Mouse (Mus musculus) common myeloid progenitor, adult 5-6 weeks (primary cell): ENCODE measurements around the gene Dock4. TPM values are rescaled to one million over a fixed set of nuclear protein-coding genes. Genes with fewer than 3 reads are reported as not detected.

Experiments used
- ATAC-seq: replicated peaks from 2 replicates; pipeline ENCODE4 v1.8.0; 2016; ENCODE audit warnings: low read depth, mild to moderate bottlenecking, moderate TSS enrichment, inconsistent platforms; ENCODE audit not compliant: poor library complexity, severe bottlenecking
- total RNA-seq: library from RNA; stranded (forward); fragments of 200-1000, 187-1606 nt; gene quantifications from 2 replicates; pipeline ENCODE4 v1.2.3, GENCODE M21; 2017

The Dock4 gene
- total RNA-seq, 1 experiment from 2014 or later, result 1.1 TPM

DNA sequence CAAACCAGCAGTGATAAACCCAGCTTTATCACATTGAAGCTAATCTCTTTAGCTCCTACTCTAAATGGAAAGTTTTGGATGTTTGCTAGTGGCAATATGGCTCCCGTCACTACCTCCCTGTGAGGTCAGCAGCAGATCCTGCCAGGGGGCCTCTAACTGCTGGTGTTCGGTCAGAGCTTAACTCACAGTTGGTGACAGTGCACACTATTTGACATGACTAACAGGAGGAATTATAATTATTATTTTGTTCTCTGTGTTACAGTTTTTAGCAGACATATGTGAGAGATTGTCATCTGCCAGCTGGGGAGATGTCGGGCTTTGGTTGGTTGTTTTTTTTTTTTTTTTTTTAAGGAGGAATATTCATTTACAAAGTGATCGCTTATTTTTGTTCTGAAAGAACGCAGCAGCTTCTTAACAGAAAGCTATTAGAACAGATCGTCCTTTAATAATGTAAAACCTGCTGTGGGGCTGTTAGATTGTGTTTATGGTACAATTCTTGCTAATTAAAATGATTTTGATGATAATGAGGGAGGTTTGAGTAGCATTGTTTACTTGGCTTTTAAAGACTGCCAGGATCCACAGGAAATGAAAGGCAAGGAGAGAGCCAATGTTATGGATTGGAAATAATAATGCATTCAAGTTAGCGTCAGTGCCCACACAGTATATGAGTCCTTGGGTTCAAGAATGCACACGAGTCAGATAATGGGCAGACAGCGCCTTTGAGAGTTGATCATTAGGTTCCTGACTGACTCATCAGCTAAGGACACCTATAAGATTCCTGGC, 352.0 kb downstream of the Dock4 start:
- ATAC-seq, result peak; percentile 14; the same call in 1 of the 2 replicates

DNA sequence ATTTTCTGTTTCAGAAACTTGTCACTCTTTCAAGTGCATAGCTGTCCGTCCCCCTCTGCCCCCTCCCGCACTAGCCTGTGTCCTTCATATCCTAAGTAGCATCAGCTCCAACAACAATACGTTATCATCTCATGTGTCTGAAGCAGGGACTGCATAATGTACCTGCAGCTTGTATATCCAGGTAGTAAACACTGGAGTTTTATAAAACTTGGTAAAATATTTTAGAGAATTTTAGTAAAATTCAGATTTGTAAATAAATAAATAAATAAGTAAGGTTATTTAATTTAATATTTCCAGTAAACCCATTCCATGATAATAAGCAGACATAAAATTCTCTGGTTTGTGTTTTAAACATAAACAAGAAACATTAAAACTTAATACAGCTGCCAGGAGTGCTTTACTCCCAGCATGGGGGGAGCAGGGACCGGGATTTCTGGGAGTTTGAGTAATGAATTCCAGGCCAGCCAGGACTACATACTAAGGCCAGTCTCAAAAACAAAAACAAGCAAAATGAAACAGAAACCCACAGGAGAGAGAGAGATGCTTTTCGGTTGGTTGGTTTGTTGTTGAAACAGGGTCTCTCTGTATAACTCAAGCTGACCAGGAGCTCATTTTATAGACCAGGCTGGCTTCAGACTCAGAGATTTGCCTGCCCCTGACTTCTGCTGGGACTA, 352.7 kb downstream of the Dock4 start:
- ATAC-seq, result no peak

- no peak for ATAC-seq
Measured at GRCm38 (mm10) chr12:40801456-40801855, 355.7 kb downstream of the Dock4 start.

DNA sequence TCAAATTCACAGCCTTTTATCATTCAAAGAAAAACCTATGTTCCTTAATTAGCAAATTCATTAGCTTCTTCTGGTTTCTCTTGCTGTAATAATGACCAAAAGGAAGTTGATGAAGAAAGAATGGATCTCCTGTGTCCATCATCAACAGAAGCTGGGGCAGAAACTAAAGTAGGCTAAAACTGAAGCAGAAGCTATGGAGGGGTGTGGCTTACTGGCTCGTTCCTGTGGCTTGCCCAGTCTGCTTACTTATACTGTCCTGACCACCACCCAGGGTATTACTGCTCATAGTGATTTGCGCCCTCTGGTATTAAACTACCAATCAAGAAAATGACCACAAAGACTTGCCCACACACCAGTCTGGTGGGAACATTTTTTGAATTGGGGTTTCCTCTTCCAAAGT, 359.5 kb downstream of the Dock4 start:
- ATAC-seq, result no peak

- no peak for ATAC-seq
Measured at GRCm38 (mm10) chr12:40807916-40808315, 362.2 kb downstream of the Dock4 start.

DNA sequence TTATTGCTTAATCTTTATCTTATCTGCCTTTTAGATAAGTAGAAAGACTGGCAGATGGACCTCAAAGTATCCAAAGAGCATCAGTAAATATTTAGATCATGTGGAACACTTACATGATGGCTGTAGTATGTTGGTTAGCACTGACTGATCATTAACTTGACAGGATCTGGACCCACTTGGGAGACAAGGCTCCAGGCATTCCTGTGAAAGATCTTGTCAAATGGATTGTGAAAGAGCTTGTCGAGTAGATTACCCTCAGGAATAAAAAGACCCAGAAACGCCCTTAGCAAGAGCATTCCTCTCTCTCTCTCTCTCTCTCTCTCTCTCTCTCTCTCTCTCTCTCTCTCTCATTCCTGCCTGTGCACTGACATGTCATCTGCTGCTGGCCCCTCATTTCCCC, 367.7 kb downstream of the Dock4 start:
- no peak for ATAC-seq

GRCm38 (mm10) chr12:40814659-40815363, 369.1 kb downstream of the Dock4 start:
- no peak for ATAC-seq

- no peak for ATAC-seq
Measured at GRCm38 (mm10) chr12:40818046-40818708, 372.4 kb downstream of the Dock4 start.

GRCm38 (mm10) chr12:40823631-40824030, 377.9 kb downstream of the Dock4 start:
- ATAC-seq, result no peak

DNA sequence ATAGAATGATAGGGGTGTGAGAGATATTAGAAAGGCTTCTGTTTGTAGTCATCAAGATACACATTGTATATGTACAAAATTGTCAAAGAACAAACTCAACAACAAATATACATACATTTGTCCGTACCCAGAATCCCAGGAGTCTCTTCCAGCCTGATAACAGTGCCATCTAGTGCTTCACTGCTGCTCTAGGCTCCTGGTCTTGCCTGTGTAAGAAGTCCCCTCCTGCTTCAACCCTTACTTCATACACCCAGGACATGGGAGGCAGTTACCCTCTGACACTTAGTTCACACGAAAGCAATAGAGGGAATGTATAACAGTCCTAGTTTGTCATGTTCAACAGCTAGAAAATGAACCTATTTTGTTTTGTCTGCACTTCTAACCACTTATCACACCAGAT, 378.5 kb downstream of the Dock4 start:
- no peak for ATAC-seq

DNA sequence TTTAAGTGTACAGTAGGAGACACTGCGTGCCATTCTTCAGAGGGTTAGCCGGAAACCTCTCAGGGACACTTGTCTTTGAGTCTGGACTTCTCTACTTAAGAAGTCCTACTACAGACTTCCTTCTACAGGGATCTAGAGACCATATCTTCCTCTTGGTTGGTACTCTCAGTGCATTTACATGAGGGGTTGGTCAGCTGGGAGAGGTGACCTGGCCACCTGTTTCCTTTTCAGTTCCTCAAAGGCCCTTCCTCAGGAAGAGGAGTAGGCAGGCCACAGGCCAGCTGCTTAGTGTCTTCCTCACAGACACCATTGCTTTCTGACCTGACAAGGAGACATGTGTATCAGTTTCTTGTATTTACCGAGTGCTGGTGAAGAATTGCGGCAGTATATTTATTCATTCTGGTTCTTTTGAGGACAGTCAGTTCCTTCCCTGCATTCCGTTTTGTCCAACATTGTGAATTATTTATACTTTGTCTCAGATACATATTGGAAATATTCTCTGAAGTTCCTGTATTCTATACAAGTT, 380.2 kb downstream of the Dock4 start:
- no peak for ATAC-seq

DNA sequence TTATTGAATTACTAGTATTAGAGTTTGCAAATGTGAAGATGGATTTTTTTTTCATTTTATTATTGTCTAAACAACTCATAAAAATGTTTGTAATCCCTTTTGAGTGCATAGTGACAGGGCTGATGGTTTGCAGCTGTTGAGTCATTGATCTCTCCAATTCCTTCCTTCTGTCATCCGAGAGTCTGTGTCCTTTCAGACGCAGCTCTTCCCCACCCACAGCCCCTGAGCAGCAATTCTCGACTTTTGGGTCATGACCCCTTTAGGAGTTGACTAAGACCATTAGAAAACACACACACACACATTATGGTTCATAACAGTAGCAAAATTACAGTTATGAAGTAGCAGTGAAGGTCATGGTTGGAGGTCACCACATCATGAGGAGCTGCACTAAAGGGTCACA, 380.7 kb downstream of the Dock4 start:
- no peak for ATAC-seq

DNA sequence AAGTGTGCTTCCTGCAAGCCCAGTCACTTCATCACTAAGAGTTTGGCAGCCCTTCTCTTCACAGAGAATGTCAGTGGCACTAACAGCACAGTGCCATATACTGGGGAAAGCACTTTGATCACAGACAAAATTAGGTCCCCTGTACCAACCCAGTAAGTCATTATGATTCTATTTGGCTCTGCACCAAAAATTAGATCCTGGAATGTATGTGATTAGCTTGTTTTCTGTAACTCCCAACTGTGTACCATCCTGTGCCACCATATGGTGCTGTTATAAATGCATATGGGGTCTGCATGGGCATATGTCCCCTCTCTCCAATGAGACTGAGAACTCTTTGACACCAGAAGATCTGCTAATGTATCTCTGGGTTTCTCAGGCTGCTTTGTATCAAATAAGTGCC, 382.3 kb downstream of the Dock4 start:
- ATAC-seq, result no peak

- ATAC-seq, result no peak
Measured at GRCm38 (mm10) chr12:40829269-40829668, 383.5 kb downstream of the Dock4 start.

- ATAC-seq, result peak; percentile 93
Measured at GRCm38 (mm10) chr12:40832157-40832556, 386.4 kb downstream of the Dock4 start.

DNA sequence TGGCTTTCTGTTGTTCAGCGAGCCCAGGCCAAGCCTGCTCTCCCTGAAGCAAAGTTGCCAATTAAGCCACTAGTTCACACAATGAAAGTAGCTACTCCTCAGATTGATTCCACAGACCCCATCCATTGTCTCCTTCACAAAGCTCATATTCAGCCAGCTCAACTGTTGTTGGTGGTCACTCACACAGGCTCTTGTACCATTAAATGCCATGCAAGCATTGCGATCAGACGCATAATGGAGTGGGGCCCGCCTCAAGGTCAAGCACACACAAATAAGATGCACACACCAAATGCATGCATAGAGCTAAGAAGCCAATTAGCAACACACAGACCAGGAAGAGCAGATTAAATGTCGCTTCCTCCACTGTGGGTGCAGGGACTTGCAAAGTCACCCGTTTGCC, 391.2 kb downstream of the Dock4 start:
- no peak for ATAC-seq

DNA sequence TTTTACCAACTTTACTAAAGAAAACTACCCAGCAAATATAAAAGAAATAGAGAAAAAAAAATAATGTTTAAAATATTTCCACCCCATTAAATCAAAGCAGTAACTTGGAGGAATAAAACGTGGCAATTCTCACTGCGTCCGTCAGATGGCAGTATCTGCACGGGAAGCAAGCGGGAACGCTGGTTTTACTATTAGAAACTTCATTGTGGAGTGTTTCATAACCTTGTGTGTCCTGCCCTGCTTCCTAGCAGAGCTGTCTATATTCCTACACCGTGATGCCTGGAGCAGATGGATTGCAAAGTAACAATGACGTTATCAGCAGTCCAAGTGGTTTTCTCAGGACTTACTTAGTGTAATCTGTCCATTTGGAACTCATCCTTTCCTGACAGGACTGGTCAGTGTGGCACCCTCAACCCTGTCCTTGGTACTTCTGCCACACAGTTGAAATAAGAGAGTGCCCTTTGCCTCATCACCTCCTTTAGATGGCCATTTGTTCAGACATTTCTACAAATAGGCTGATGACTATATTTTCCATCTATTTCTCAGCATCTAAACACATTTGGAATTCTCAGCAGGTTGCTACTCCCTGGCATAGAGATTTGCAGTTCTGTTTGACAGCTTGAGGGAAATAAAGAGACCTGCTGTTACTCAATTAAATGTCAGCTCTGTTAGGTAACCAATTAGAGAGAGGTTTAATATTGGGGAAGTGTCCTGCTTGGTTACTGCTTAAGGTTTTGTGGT, 392.0 kb downstream of the Dock4 start:
- peak; percentile 85 for ATAC-seq

DNA sequence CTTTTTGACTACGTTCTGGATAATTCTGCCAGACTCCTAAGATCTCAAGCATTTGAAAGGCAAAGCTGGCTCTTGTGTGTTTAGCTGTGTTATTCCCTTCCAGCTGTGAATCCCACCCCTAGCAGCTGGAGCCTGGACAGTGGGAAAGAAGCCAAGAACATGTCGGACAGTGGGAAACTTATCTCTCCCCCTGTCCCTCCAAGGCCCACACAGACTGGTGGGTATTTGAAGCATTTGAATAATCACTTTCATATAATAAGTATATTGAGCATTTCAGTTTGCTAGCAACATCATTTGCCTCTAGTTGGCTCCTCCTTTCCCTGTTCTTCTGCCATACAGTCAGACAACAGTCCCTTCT, 392.6 kb downstream of the Dock4 start:
- no peak for ATAC-seq

- ATAC-seq, result no peak
Measured at GRCm38 (mm10) chr12:40838940-40839339, 393.2 kb downstream of the Dock4 start.

DNA sequence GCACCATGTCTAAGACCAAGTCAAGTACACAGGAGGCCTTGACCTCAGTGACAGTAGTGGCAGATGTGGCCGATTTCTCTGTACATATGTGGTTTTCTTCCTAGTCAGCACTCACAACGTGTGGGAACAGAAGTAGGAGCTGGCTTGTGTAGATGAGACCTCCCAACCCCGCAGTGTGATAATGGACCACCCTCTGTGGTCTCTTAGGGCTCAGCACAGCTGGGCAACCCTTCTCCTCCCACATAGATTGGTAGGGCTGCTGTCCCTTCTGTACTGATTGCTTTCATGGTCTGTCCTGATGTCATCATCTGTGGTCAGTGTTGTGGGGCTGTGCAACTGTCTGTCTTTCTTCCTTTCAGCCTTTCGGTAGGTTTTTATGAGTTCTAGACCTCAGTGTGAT, 394.1 kb downstream of the Dock4 start:
- ATAC-seq, result no peak
